Mouse (Mus musculus): ENCODE results near the gene Kirrel3. TPM values are rescaled to one million over a fixed set of nuclear protein-coding genes. Genes with fewer than 3 reads are reported as not detected.

Gene Kirrel3
- total RNA-seq, 2 experiments from 2014 or later = 43.9 to 50.2 TPM

- peak; percentile 69 to 70 for DNase-seq (ENCODE audit: low spot score in 2 of 2)
Measured at GRCm38 (mm10) chr9:35017563-35017962, 531.9 kb downstream of the Kirrel3 start.

DNA sequence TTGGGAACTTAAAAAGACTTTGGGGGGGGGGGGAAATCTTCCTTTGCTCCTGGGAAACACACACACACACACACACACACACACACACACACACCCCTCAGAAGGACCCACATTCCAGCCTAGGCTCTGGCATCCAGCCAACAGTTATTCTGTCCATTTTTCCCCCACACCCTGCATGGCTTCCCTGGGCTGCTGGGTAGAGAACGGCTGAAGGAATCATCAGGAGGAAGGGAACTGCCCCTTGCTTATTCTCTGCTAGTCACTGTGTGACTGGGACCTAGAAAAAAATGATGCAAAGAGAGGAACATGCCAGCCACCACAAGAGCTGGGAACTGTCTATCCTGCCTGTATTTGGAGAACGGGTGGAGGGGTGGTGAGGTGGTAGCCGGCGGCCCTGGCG is 532.4 kb downstream of the Kirrel3 start:
- DNase-seq (ENCODE audit: low spot score in 2 of 2) = no peak

GRCm38 (mm10) chr9:35019372-35019771 is 533.7 kb downstream of the Kirrel3 start:
- DNase-seq (ENCODE audit: low spot score in 2 of 2) = peak; percentile 61 to 88

GRCm38 (mm10) chr9:35020015-35020653 is 534.4 kb downstream of the Kirrel3 start:
- no peak for DNase-seq (ENCODE audit: low spot score in 2 of 2)

DNA sequence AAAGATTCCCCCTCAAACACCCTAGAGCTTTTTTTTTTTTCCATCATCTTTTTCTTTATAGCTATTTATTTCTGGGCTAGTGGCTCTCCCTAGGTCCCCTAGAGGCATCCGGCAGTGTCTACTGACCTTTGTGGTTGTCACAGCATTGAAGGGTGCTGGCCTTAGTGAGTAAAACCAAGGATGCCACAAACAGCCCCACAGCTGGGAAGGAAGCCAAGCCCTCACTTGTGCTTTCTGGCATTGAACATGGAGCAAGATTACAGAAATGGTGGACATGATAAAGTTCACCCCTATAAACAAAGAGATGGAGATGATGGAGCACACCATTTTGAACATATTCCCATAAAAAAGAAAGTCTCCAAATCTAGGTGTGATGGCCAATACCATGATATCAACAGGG is 536.0 kb downstream of the Kirrel3 start:
- DNase-seq (ENCODE audit: low spot score in 2 of 2) = no peak

DNA sequence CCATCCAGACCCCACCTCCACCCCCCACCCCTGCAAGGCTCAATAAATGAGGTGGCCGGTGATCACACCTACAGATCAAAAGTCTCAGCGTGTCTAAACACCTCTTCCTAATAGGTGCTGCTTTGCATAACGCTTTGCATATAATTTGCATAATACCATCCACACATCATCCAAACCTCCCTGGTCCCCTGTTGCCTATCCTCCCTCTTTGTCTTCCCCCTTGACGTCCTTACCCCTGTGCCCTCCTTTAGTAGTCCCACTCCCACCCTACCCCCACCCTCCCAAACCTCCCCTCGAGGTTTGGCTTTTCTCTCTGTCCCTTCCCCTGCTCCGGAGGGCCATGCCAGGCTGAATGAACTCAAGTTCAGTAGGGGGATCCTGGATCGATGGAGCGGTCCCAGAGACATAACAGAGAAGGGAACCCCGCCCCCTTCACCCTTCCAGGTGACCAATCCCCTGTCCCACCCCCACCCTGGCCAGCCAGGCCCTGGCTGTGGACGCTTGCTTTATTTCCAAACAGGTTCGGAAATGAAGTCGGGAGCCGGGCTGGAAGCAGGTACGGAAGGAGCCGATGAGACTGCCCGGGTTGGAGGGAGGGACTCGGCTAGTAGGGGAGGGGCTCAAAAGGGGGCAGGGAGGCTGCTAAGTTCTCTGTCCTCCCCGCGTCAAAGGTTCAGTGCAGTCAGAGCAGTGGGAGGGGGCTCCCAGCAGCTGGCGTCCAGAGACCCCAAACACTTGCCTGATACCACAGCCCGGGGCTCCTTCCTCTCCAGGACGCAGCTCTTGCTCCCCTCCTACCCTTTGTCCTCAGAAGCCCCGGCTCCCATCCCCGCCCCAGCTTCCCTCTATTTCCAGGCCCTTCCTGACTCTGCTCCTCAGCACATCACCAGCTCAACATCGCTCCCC is 539.1 kb downstream of the Kirrel3 start:
- DNase-seq (ENCODE audit: low spot score in 2 of 2) = no peak

GRCm38 (mm10) chr9:35026311-35026710 is 540.6 kb downstream of the Kirrel3 start:
- no peak for DNase-seq (ENCODE audit: low spot score in 2 of 2)

GRCm38 (mm10) chr9:35026897-35027311 is 541.2 kb downstream of the Kirrel3 start:
- no peak for DNase-seq (ENCODE audit: low spot score in 2 of 2)

DNA sequence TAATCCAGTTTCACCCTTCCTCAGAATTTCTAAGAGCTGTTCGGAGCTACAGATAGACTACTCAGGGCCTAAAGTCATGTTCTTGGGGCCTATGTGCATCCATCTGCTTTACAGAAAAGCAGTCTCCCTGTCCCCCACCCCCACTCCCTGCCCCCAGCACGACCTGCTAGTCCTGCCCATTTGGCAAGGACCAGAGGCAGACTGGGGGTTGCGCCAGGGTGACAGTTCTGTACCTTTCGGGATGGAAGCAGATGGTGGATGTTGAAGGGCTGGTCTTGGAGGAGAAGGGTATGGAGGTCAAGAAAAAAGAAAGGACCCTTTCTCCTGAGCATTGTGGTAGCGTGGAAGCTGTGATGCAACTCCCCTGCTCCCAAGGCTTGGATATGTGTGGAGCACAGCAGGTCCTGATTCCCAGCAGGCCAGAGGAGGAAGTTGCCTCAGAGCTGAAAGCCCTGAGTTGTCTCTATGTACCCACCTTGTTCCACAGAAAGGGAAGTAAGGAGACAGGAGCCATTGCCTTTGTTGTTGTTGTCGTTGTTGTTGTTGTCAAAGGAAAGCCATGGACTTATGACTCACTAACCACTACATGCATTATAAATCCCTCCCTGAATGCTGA is 541.8 kb downstream of the Kirrel3 start:
- DNase-seq (ENCODE audit: low spot score in 2 of 2) = no peak

DNA sequence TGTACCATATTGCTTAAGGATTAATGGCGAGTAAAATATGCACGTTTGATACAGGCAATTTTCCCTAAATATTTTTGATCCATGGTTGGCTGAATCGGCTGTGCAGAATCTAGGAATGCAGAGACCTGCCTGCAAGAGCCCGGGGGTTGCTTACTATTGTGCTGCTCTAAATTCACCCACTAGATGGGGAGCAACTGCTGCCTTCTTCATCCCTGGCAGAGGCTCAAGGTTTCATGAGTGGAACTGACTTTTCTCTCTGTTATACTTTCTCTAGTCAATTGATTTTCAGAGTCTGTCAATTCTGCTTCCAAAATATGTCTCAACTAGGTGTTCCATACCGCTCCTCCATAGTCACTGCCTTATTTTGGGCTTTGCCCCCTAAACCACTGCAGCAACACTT is 545.1 kb downstream of the Kirrel3 start:
- peak in 1 of 2 experiments; percentile 77 for DNase-seq (ENCODE audit: low spot score in 2 of 2)

- DNase-seq (ENCODE audit: low spot score in 2 of 2) = no peak
Measured at GRCm38 (mm10) chr9:35032457-35032856, 546.8 kb downstream of the Kirrel3 start.

DNA sequence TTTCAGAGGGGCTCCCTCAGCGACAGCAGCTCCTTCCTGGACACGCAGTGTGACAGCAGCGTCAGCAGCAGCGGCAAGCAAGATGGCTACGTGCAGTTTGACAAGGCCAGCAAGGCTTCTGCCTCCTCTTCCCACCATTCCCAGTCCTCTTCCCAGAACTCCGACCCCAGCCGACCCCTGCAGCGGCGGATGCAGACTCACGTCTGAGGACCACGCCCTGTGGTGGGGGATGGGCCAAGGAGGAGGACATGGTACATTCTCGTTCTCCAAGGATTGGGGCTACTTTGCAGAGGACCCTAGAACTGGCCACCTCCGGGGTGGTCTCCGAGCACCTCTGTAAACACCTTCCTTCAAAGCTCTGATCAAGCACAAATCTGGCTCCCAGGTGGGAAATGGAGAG is 549.4 kb downstream of the Kirrel3 start:
- DNase-seq (ENCODE audit: low spot score in 2 of 2) = no peak

DNA sequence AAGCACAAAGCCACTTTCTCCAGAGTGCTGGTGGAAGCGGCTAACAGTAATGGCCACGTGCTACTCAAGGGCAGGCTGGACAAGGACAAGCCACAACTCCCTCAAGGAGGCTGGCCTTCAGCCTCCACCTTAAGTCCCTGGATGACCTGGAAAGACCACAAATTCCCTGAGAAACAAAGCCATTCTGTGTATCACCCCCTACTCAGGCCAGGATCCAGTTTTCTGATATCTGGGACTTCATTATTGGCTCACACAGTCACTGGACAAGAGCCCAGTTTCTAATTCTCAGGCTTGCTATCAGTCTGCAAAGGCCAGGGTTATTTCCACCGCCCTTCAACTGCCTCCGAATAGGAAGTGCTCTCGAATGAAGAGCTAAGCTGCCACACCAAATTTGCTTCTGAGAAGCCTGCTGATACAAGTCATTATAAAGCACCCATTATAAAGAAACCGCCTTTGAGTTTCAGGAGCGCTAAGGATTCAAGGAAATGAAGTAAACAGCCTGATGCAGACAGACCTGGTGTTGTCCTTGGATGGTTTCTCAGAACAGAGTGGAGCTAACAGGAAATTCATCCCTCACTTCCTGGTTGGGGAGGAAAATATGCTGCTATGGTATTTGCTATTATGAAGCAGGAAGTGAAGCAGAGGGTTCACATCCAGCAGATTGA is 553.4 kb downstream of the Kirrel3 start:
- DNase-seq (ENCODE audit: low spot score in 2 of 2) = peak in 1 of 2 experiments; percentile 66

DNA sequence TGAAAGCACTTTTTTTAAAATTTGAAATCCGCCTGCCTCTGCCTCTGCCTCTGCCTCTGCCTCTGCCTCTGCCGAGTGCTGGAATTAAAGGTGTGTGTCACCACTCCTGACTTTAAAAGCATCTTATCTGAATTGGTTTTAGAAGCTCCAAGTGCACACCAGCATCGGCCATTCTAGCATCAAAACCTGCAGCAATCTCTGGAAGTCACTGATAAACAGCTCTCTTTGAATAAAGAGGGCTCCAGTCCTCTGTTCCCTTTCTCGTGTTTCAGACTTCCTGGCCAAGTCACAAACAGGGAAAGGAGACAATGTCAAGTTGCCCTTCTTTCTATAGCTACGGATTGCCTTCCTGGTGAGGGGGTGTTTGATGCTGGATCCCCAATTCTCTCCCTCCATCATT is 554.2 kb downstream of the Kirrel3 start:
- DNase-seq (ENCODE audit: low spot score in 2 of 2) = no peak

DNA sequence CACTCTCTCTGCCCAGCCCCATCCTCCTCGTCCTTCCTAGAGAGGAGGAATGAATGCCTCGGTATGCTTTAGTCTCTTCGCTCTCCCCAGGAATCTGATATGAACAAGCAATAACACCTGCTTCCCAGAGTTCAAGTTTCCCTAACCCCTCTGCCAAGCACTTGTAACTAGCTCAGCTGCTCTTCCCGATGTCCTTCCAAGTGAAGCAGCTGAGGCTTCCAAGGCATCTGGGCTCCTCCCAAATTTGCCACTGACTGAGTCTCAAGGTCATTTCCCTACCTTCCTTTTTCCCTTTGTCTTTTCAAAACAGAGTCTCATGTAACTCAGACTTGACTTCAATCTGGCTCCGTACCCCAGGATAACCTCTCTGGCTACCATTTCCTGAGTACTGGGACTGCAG is 555.8 kb downstream of the Kirrel3 start:
- DNase-seq (ENCODE audit: low spot score in 2 of 2) = no peak

DNA sequence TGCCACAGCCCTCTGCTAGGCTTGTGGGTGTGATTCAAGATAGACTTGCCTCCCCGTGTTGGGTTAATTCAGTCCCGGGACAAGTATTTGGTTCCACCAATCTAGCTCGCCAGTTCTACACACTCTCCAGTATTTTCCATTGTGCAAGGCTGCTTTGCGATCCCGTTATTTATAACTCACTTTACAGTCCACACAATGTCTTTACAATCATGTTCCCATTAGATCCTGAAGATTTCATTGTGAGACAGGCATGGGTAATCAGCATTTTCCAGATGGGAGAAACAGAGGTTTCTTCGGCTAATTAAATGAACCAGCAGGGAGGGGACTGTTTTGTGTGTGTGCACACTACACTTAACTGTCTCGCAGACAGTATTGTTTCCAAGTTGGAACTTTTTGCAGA is 557.9 kb downstream of the Kirrel3 start:
- no peak for DNase-seq (ENCODE audit: low spot score in 2 of 2)

- DNase-seq (ENCODE audit: low spot score in 2 of 2) = no peak
Measured at GRCm38 (mm10) chr9:35044458-35044857, 558.8 kb downstream of the Kirrel3 start.

GRCm38 (mm10) chr9:35045031-35045531 is 559.4 kb downstream of the Kirrel3 start:
- DNase-seq (ENCODE audit: low spot score in 2 of 2) = no peak

DNA sequence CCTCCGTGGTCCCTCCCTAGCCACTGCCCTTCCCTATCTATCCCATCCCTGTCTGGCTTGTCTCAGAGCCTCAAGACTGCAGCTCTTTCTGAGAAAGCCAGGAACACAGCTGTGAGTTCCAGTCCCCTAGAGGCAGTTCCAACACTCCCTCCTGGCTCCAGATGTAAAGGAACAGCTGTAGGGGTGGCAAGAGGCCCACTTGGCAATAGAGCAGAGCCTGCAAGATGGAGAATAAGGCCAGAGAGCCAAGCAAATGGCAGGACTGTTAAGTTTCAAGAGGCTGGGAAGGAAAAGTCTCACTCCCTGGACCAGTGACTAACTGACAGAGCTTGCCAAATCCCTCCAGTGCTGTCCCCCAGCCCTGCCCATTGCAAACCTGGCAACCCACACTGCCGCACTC is 560.1 kb downstream of the Kirrel3 start:
- peak in 1 of 2 experiments; percentile 50 for DNase-seq (ENCODE audit: low spot score in 2 of 2)

DNA sequence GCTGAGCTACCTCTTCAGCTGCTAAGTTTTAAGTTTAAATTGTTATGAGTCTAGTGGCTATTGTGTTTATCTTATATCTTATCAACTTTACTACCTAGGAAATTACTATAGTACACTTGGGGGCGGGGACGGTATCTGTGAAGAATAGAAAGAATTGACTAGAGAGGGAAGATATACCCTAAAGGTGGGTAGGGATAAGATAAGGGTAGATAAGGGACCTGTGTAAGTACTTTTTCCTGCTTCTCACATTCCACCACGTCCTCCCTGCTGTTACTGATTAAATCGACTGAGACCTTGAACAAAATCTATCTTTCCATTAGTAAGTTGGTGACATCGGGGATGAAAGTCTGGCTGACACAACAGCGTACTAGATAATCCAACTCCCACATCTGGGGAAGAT is 562.8 kb downstream of the Kirrel3 start:
- no peak for DNase-seq (ENCODE audit: low spot score in 2 of 2)

GRCm38 (mm10) chr9:35049891-35050527 is 564.3 kb downstream of the Kirrel3 start:
- no peak for DNase-seq (ENCODE audit: low spot score in 2 of 2)

All from layer of hippocampus, postnatal 14 days (tissue).